Mouse (Mus musculus) macrophage (primary cell): Measurements from ENCODE around the gene Gm21083. TPM values are rescaled to one million over a fixed set of nuclear protein-coding genes. Genes with fewer than 3 reads are reported as not detected.
"Not testable (repeated sequence)": the region's sequence is repeated elsewhere in the genome, so short reads cannot be mapped to it uniquely, and the experiment has no call there.

Experiments
- H3K27ac ChIP-seq: fragments of 350-480 bp; formaldehyde crosslinking; 2 replicates; pipeline ENCODE4 v1.9.0; 2021
- H3K36me3 ChIP-seq: fragments of 350-480 bp; formaldehyde crosslinking; 2 replicates; pipeline ENCODE4 v1.9.0; 2021; ENCODE audit errors: inconsistent target
- H3K4me3 ChIP-seq: fragments of 350-480 bp; formaldehyde crosslinking; 2 replicates; pipeline ENCODE4 v1.9.0; 2021; ENCODE audit errors: inconsistent target
- H3K79me2 ChIP-seq: fragments of 350-480 bp; formaldehyde crosslinking; 2 replicates; pipeline ENCODE4 v1.9.0; 2021; ENCODE audit errors: inconsistent target
- WGBS: methylation state at CpG from one replicate; pipeline ENCODE4 v1.1.7; 2026; ENCODE audit warnings: inconsistent platforms; ENCODE audit not compliant: missing documents; 5-methylcytosine and 5-hydroxymethylcytosine counted together
- polyA plus RNA-seq: library from polyadenylated mRNA; stranded (reverse); fragments of 250-400 nt; gene quantifications from 3 replicates; pipeline ENCODE4 v1.2.4, GENCODE M21; 2018; ENCODE audit warnings: inconsistent platforms
- total RNA-seq, 78 experiments: library from RNA; depleted of rRNA; stranded (reverse); fragments of 250-400 nt; gene quantifications; 1 replicate in 9 of 78; 2 replicates in 24 of 78; 3 replicates in 43 of 78; 4 replicates in 2 of 78; pipeline ENCODE4 v1.2.4; 2018; ENCODE audit warnings: inconsistent platforms in 56 of 78

Gene Gm21083
- not detected for total RNA-seq (2018; cell fraction: chromatin; rRNA removed)
- not detected for total RNA-seq (2018; cell fraction: cytosol; rRNA removed)
- not detected for total RNA-seq (2018; cell fraction: nucleus; rRNA removed)
- not detected in 3 replicates for polyA plus RNA-seq

DNA sequence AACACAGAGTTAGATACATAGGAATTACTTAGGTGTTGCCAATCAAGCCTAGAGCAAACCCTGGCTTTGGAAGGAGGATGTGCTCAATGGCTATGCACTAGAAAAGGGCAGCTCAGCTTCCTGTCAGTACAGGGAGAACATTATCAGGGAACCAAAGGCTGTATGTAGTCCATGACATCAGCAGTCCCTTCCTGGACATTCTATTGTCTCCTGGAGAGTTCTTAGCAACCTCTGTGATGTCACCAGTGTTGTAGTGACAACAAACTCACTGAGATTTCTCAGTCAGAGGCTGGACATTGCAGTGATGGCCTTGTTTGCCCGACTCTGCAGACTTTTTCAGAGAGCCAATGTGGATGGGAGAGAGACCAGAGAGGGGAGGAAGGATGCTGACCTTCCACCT is at the start of gene Gm21083:
Gm21083 (plus strand) TSS at position 301 of the 400 bp plus-strand sequence.
- no CpG with 5 or more reads among the region's 1 CpGs for WGBS
- H3K27ac ChIP-seq, H3K36me3 ChIP-seq: not testable (repeated sequence)

DNA sequence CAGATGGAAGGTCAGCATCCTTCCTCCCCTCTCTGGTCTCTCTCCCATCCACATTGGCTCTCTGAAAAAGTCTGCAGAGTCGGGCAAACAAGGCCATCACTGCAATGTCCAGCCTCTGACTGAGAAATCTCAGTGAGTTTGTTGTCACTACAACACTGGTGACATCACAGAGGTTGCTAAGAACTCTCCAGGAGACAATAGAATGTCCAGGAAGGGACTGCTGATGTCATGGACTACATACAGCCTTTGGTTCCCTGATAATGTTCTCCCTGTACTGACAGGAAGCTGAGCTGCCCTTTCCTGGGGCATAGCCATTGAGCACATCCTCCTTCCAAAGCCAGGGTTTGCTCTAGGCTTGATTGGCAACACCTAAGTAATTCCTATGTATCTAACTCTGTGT is 48.0 kb upstream of the Gm21083 start, which contains the start of gene Gm21190:
Gm21190 (minus strand) TSS at position 101 of the 400 bp plus-strand sequence.
- no CpG with 5 or more reads among the region's 1 CpGs for WGBS
- H3K4me3 ChIP-seq, H3K27ac ChIP-seq, H3K79me2 ChIP-seq, H3K36me3 ChIP-seq: not testable (repeated sequence)

More for the DNA sequence above, at the start of gene Gm21083:
- not testable (repeated sequence) for H3K4me3 ChIP-seq, H3K79me2 ChIP-seq

DNA sequence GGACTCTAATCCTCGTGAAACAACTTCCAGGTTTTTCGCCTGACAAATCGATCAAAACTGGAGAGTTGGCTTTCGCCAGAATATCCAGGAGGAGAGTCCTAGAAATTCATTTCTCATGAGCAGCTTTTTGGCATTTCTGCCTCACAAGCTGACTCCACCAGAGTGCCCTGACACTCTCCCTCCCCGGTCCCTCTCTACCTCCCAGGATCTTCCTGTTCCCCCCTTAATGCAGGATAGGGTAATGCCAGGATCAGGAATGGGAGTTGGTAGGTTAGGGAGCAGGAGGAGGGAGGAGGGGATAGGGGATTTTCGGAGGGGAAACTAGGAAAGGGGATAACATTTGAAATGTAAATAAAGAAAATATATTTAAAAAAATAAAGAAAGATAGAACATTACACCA is 28.5 kb upstream of the Gm21083 start:
- not testable (repeated sequence) for H3K4me3 ChIP-seq, H3K79me2 ChIP-seq, H3K36me3 ChIP-seq, H3K27ac ChIP-seq
- 81% methylated on average over 4 of the region's 6 CpGs for WGBS

DNA sequence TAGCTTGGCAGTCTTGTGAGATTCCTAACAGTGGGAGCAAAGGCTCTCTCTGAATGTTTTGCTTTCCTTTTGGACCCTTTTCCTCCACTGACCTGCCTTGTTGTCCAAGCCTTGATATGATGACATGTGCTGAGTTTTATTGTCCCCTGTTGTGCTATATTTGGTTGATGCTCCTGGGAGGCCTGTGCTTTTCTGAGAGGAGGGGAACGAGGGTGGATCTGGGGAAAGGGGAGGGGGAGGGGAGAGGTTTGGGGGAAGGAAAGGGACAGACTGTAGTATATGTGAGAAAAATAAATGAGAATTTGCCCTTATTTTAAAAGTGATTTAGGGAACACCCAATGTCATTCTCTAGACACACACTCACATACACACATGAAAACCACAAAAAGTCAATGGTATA is 28.0 kb upstream of the Gm21083 start:
- not testable (repeated sequence) for H3K79me2 ChIP-seq, H3K27ac ChIP-seq, H3K36me3 ChIP-seq, H3K4me3 ChIP-seq
- 14% methylated on average over 1 of the region's 1 CpGs for WGBS

DNA sequence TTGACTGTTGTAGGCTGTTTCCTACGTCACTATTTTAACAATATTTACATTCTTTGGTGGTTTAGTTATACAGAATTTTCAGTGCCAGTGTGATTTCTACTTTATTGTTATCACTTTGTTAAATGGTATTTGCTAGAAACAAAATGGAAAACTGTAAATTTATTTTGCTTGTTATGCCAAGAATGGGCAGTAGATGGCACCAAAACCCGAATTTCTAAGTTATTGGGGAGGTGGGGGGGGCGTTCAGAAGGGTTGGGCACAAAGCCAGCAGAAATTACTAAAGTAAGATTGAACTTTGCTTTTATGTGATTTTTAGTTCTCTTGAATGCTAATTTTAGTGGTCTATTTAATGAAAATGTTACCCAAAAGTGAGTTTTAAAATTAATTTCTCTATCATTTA is 27.5 kb upstream of the Gm21083 start:
- whole genome bisulfite sequencing = 5% methylated on average over 3 of the region's 3 CpGs
- not testable (repeated sequence) for H3K27ac ChIP-seq, H3K4me3 ChIP-seq, H3K36me3 ChIP-seq, H3K79me2 ChIP-seq

DNA sequence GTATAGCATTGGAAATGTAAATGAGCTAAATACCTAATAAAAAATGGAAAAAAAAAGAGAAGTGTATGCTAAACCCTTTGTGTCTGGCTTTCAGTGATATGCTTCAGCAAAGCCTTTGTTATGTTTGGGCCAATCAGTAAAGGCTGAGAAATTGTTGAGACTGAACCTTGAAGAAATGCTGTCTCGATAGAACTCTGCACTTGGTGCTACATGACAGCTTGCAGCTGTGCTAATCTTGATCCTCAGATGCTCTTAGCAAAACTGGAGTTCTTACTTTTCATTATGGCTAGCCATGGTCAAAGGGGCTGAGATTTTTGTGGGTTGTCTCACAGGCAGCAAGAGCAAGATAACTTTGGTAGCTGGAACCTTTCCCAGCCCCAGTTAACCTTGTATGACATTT is 18.5 kb upstream of the Gm21083 start:
- H3K4me3 ChIP-seq, H3K27ac ChIP-seq, H3K36me3 ChIP-seq, H3K79me2 ChIP-seq: not testable (repeated sequence)
- WGBS = 64% methylated on average over 1 of the region's 1 CpGs

DNA sequence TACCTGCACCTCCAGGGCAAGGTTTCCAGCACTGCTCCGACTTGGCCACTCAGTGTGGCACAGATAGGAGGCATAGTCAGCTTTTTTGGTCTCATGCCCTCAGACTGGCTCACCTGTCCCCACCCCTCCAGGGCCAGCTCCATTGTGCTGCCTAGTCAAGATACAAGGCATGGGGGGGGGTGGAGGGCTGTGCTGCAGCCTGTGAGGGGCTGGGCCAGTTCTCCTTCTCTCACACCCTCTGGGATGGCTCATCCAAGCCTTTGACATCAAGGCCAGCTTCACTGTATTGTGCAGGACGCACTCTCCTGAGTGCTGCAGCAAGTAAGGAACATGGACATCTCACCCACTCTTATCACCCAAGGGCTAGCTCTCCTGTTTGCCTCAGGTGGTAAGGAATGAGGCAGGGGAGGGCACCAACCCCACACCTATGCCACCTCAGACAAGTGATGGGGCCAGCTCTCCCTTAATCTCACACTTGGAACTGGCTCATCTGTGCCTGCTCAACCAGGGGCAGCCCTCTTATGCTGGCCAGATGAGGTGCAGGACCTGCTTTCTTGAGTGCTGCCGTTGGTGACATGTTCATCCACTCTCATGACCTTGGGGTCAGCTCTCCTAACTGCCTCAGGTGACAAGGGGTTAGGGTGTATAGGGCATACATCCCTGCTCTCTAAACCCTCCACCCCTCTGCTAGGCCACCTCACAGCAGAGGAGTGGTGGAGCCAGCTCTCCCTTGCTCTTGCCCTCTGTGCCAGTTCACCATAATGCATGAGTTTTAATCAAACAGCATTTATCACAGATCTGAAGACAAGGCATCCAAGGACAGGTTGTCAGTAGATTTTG is 15.5 kb upstream of the Gm21083 start:
- H3K79me2 ChIP-seq = not testable (repeated sequence)

DNA sequence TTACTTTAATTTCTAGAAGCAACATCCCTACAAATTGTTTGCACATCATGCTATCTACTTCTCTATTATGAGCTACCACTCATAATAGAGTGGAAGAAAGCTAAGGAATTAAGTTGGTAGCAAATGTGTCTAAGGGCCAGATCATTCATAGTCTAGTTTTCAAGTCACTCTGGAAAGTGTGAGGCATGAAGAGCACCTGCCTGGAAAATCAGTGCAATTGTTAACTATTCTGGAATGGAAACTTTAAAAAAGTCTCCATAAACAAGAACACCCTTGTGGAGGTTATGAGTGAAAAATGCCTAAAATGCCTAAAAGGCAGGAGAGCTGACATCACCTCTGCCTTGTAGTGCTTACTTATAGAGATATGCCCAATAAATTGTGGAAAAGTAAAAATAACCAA is 3.4 kb upstream of the Gm21083 start:
- not testable (repeated sequence) for H3K27ac ChIP-seq, H3K36me3 ChIP-seq, H3K4me3 ChIP-seq, H3K79me2 ChIP-seq

More for the DNA sequence above, 15.5 kb upstream of the Gm21083 start:
- 80% methylated on average over 3 of the region's 3 CpGs for WGBS
- H3K27ac ChIP-seq, H3K4me3 ChIP-seq, H3K36me3 ChIP-seq: not testable (repeated sequence)

DNA sequence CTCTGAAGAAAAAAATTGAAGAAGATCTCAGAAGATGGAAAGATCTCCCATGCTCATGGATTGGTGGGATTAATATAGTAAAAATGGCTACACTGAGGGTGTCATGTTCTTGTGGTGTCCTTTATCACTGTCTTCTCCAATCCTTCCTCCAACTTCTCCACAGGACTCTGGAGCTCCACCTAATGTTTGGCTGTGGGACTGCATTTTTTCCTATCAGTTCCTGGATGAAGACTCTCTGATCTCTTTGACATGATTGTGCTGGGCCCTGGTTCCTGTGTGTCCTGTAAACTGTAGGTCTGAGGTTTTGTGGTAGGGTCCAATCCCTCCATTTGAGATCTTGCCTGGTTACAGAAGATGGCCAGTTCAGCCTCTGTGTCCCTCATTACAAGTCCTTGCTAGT is 9.2 kb downstream of the Gm21083 start:
- H3K4me3 ChIP-seq, H3K36me3 ChIP-seq, H3K79me2 ChIP-seq, H3K27ac ChIP-seq: not testable (repeated sequence)

DNA sequence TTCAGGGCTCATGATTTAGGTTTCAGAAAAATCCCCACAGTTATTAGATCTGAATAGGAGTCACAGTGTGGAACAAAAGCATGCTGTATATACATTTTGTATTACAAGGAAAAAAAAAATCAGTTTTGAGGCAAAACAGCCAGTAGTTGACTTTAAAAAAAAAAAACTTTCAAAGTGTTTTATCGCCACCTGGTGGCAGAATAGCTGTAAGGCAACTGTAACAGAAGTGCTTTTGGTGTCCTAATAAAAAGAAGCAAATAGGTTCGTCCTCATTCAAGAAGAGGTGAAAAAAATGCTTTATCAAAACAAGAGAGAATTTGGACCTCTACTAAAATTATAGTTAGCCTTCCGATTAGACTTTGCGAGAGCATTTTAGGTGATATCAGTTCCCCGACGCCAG is 11.2 kb downstream of the Gm21083 start:
- not testable (repeated sequence) for H3K36me3 ChIP-seq, H3K79me2 ChIP-seq, H3K27ac ChIP-seq, H3K4me3 ChIP-seq
- WGBS = 5% methylated on average over 2 of the region's 6 CpGs

DNA sequence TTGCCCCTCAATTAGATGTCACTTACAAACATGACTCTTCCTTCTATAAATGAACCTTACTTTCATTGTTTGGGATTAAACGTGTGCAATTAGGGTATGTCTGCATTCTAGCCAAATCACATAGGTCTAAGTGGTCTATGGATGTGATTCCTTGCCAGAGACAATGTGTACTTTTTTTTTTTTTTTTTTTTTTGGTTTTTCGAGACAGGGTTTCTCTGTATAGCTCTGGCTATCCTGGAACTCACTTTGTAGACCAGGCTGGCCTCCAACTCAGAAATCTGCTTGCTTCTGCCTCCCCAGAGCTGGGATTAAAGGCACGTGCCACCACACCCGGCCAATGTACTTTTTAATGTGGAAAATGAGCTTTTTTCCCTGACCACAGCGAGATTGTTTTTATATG is 13.5 kb downstream of the Gm21083 start:
- 88% methylated on average over 3 of the region's 5 CpGs for WGBS
- H3K27ac ChIP-seq, H3K36me3 ChIP-seq, H3K4me3 ChIP-seq, H3K79me2 ChIP-seq: not testable (repeated sequence)

DNA sequence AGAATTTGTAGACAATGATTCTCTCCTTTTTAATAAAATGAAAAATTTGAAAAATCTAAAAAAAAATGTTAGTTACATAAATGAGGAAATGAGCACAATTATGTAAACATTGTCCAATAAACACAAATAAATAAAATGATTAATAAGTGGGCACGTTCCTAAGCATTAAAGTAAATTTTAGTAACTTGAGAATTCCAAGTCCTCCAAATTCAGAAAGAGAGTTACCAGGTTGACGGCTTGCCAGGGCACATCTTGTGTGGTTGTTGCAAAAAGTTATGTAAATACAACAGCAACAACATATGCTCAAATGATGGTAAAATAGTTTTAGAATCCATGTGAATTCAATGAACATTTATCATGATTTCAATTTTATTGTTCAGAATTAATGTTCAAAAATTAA is 14.4 kb downstream of the Gm21083 start:
- H3K79me2 ChIP-seq, H3K4me3 ChIP-seq, H3K27ac ChIP-seq, H3K36me3 ChIP-seq: not testable (repeated sequence)
- 83% methylated on average over 2 of the region's 2 CpGs for WGBS

DNA sequence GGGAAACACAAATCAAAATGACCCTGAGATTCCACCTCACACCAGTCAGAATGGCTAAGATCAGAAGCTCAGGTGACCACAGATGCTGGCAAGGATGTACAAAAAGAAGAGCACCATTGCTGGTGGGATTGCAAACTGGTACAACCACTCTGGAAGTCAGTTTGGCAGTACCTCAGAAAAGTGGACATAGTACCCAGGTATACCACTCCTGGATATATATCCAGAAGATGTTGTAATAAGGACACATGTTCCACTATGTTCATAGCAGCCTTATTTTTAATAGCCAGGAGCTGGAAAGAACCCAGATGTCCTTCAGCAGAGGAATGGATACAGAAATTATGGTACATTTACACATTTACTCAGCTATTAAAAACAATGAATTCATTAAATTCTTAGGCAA is 21.7 kb downstream of the Gm21083 start:
- H3K27ac ChIP-seq, H3K79me2 ChIP-seq, H3K4me3 ChIP-seq, H3K36me3 ChIP-seq: not testable (repeated sequence)

DNA sequence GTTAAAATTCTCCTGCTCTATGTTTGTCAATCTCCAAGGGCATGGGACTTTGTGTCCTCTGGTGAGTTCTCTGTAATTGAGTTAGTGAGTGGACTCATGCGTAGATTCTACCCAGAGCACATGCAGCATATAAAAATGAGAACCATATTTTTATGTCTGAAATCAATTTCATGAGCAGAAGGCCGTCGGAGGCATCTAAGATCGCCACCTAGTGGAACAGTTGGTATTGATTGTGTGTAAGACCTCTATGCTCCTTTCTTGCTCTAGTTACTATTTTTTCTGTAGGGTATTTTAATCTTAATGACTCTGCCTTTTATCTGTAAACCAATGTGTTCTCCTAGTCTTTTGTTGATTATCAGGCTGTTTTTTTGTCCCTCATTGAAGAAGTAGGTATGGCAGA is 23.2 kb downstream of the Gm21083 start:
- not testable (repeated sequence) for H3K79me2 ChIP-seq, H3K36me3 ChIP-seq, H3K27ac ChIP-seq, H3K4me3 ChIP-seq
- WGBS = 28% methylated on average over 4 of the region's 4 CpGs

DNA sequence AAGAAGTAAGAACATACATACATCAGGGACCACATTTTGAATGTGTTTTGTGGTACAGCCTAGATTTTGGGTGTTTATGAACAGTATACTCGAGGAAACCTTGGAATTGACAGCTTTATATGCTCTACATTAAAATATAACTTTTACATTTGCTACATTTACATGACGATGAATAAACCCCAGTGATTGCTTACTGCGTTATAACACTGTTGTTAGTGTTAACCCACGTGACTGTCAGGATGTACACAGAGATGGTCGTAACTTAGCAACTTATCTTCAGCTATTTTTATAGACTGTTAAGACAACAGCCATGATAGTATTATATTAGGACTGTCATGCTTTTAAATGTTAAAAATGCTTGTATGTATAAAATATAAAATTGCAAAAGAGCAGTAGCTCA is 24.3 kb downstream of the Gm21083 start:
- not testable (repeated sequence) for H3K36me3 ChIP-seq, H3K79me2 ChIP-seq, H3K4me3 ChIP-seq, H3K27ac ChIP-seq
- WGBS = 63% methylated on average over 5 of the region's 5 CpGs

DNA sequence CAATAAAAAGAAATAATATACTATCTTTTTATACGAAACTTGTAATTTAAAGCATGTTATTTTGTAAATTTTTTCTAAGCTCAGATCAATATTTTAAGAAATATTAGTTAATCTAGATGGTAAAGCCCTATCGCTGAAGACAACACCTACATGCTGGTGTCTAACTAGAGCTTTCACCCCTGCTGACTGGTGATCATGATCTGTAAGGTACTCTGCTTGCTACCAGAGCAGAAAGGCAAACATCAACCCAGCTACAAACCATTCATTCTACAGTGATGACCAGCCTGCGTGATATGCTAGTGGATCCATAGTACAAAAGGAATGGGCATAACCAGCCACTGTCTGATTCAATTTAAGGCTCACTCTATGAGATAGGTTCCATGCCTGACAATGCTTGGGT is 24.8 kb downstream of the Gm21083 start:
- H3K36me3 ChIP-seq, H3K79me2 ChIP-seq, H3K27ac ChIP-seq, H3K4me3 ChIP-seq: not testable (repeated sequence)
- WGBS = 100% methylated on average over 2 of the region's 3 CpGs
